ENCODE assay signal across 18 mouse cellular contexts in the genomic region with DNA sequence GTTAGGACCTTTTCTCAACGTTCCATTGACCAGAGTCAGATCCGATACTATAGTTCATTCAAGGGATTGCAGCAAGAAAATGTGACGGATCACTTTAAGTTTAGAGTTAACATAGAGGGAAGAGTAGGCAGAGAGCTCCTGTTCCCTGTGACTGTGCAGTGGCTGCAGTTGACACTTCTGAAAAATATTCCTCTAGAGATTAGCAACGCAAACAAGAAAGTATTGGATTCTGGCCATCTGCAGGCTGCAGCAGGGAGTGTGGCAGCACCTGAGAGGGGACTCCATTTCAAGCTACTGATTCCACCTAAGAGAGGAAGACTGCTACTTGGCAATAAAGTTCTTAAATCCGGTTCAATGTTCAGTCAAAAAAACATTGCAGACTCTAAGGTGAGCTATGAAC. TPM values are rescaled to one million over a fixed set of nuclear protein-coding genes. Genes with fewer than 3 reads are reported as not detected.
"Had no signal": no experiment of that assay in that cellular context is flagged by ENCODE, and none has a peak within 500 bp of the region (broad histone marks: within the 10 kb centered on the region; RNA-seq: fewer than 3 reads in every experiment).

No protein-coding gene starts in this region.

- H3K9me3 ChIP-seq: liver, embryonic 12.5 days; lung, embryonic 15.5 days; midbrain, embryonic 10.5 days; midbrain, embryonic 12.5 days; neural tube, embryonic 13.5 days; neural tube, embryonic 15.5 days had no signal

- H3K4me3 ChIP-seq: liver, embryonic 12.5 days; lung, embryonic 15.5 days; midbrain, embryonic 10.5 days; midbrain, embryonic 12.5 days; myocyte; neural tube, embryonic 13.5 days; neural tube, embryonic 15.5 days had no signal

- H3K27me3 ChIP-seq: liver, embryonic 12.5 days; lung, embryonic 15.5 days; midbrain, embryonic 12.5 days; neural tube, embryonic 13.5 days; neural tube, embryonic 15.5 days had no signal

- H3K4me2 ChIP-seq: liver, embryonic 12.5 days; lung, embryonic 15.5 days; midbrain, embryonic 12.5 days; neural tube, embryonic 13.5 days; neural tube, embryonic 15.5 days had no signal

- H3K9ac ChIP-seq: liver, embryonic 12.5 days; liver, embryonic 14.5 days; lung, embryonic 15.5 days; midbrain, embryonic 12.5 days; neural tube, embryonic 13.5 days; neural tube, embryonic 15.5 days had no signal

- H3K36me3 ChIP-seq: liver, embryonic 12.5 days; lung, embryonic 15.5 days; midbrain, embryonic 10.5 days; midbrain, embryonic 12.5 days; neural tube, embryonic 13.5 days; neural tube, embryonic 15.5 days had no signal

- DNase-seq: midbrain, embryonic 14.5 days; retina, postnatal 1 day; right cerebral cortex, adult 18-20 months; right cerebral cortex, postnatal 25 days; right cerebral cortex, postnatal 4 days; spleen, adult 18-20 months; thymus, adult 2 months; thymus, postnatal 25 days had no signal

- ATAC-seq: liver, embryonic 12.5 days; midbrain, embryonic 16.5 days had no signal

- H3K27ac ChIP-seq: liver, embryonic 12.5 days; liver, embryonic 14.5 days; lung, embryonic 15.5 days; midbrain, embryonic 10.5 days; midbrain, embryonic 12.5 days; neural tube, embryonic 13.5 days; neural tube, embryonic 15.5 days had no signal

- H3K4me1 ChIP-seq: liver, embryonic 12.5 days; lung, embryonic 15.5 days; midbrain, embryonic 10.5 days; midbrain, embryonic 12.5 days; neural tube, embryonic 13.5 days; neural tube, embryonic 15.5 days had no signal

RNA-seq across cellular contexts. Expression of a gene that starts 26.6 kb away (rescaled TPM):
- polyA plus RNA-seq: liver, adult 2 months had no signal
